Mouse (Mus musculus) liver, postnatal 0 days (tissue): ENCODE measurements around the gene Gm10188. TPM values are rescaled to one million over a fixed set of nuclear protein-coding genes. Genes with fewer than 3 reads are reported as not detected.

ENCODE experiments used
- ATAC-seq: fragments of 200-750 bp; cut with Nextera tagmentation; 2 replicates; pipeline ENCODE4 v1.8.0; 2017; ENCODE audit warnings: mild to moderate bottlenecking, moderate library complexity
- DNase-seq: peaks from one replicate; pipeline ENCODE4 v3.0.0-alpha.2; 2016
- H3K27ac ChIP-seq: fragments of 300-500 bp; sonication (generic); 2 replicates; pipeline ENCODE4 v1.5.1; 2014; ENCODE audit warnings: antibody characterized with exemption, moderate library complexity, mild to moderate bottlenecking, low read depth
- H3K27me3 ChIP-seq: fragments of 300-500 bp; sonication (generic); 2 replicates; pipeline ENCODE4 v1.6.1; 2014; ENCODE audit warnings: low read length, control low read depth, mixed read lengths; ENCODE audit not compliant: insufficient read depth
- H3K36me3 ChIP-seq: fragments of 300-500 bp; sonication (generic); replicated peaks from 2 replicates; pipeline ENCODE4 v1.6.1; 2014; ENCODE audit warnings: mild to moderate bottlenecking, control low read depth, low read length, moderate library complexity, mixed read lengths; ENCODE audit not compliant: insufficient read depth
- H3K4me1 ChIP-seq: fragments of 300-500 bp; sonication (generic); 2 replicates; pipeline ENCODE4 v1.6.1; 2014; ENCODE audit warnings: antibody characterized with exemption, mild to moderate bottlenecking, control low read depth; ENCODE audit not compliant: insufficient read depth
- H3K4me2 ChIP-seq: fragments of 300-500 bp; sonication (generic); 2 replicates; pipeline ENCODE4 v1.6.1; 2014; ENCODE audit warnings: low read depth, mild to moderate bottlenecking, low read length, moderate library complexity, mixed read lengths
- H3K4me3 ChIP-seq: fragments of 300-500 bp; sonication (generic); 2 replicates; pipeline ENCODE4 v1.5.1; 2014; ENCODE audit warnings: low read depth, low read length
- H3K9ac ChIP-seq: fragments of 300-500 bp; sonication (generic); replicated peaks from 2 replicates; pipeline ENCODE4 v1.6.1; 2014; ENCODE audit warnings: mild to moderate bottlenecking, moderate library complexity
- H3K9me3 ChIP-seq: fragments of 300-500 bp; sonication (generic); 2 replicates; pipeline ENCODE4 v1.6.1; 2016; ENCODE audit warnings: mild to moderate bottlenecking, control low read depth, low read length, mixed read lengths
- CTCF ChIP-seq: sonication (generic); IDR thresholded peaks from 2 replicates; pipeline ENCODE4 v1.5.1; 2016; ENCODE audit warnings: antibody characterized with exemption, low read depth
- EP300 ChIP-seq: IDR thresholded peaks from 2 replicates; pipeline ENCODE4 v1.6.1; 2016; ENCODE audit warnings: antibody characterized with exemption, low read depth, mild to moderate bottlenecking
- WGBS: fragments of 180-500 bp; shearing (Covaris S2); extraction: QIAGEN DNeasy Blood & Tissue Kit; methylation state at CpG from one replicate; pipeline ENCODE4 v1.1.7; 2014; ENCODE audit not compliant: insufficient replicate concordance; 5-methylcytosine and 5-hydroxymethylcytosine counted together
- polyA plus RNA-seq: library from polyadenylated mRNA; unstranded; fragments of >200 nt; fragmentation: Nextera tagmentation; extraction: Ambion mirVana; gene quantifications from 2 replicates; pipeline ENCODE4 v1.2.1, GENCODE M21; 2015

Gm10188 gene
- polyA plus RNA-seq, 1 experiment from 2014 or later: not detected

DNA sequence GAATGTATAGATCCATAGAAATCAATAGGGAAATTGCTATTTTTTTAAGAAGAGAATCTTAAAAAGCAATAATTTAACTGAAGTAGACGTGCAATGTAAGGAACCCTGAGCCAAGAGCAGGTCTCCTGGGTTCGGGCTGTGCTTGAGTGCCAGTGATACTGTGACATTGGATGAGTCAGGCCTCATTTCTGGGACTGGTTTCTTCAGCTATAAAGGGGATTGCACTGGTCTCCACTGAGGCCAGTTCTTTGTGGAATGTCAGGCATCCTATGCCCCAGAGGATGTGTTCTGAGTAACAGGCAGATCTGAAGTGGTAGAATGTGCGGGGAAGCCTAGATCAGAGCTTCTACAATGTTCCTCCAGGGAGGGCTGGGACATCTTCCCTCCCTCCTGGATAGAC, 22.7 kb downstream of the Gm10188 start:
- no peak overlapping the region for H3K4me3 ChIP-seq
- H3K36me3 ChIP-seq: no peaks in the 10 kb centered on the region
- H3K4me2 ChIP-seq: no peak overlapping the region
- H3K9ac ChIP-seq: no peak overlapping the region
- TF ChIP-seq EP300: no peak
- no peak for TF ChIP-seq CTCF
- H3K9me3 ChIP-seq: no peaks in the 10 kb centered on the region
- ATAC-seq (no peak), DNase-seq (no peak)
- WGBS: 68% methylated on average over 3 of the region's 3 CpGs
- H3K27ac ChIP-seq: no peak overlapping the region
- no peaks in the 10 kb centered on the region for H3K4me1 ChIP-seq
- peaks cover 23% of the 10 kb centered on the region for H3K27me3 ChIP-seq

DNA sequence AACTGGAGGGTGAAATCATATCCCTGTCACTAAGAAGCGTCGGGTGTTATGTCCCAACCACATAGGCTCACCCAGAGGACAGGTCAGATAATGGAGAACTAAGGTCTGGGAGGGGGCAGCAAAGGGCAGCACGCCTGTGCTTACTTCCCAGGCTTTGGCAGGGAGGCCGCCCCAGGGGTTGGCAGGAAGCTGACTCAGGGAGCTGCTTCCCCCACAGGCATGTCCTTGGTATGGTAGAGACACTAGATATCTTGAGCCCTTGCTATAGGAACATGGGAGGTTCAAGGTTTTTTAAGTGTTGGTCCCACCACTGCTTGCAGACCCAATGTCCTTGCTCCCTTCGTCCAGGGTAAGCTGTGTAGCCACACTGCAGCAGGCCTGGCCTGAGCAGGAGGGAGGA, 23.6 kb downstream of the Gm10188 start:
- Histone ChIP-seq H3K4me2 (no peak overlapping the region), H3K36me3 (no peaks in the 10 kb centered on the region), H3K27me3 (peaks cover 20% of the 10 kb centered on the region), H3K4me3 (no peak overlapping the region), H3K4me1 (no peaks in the 10 kb centered on the region), H3K27ac (no peak overlapping the region), H3K9me3 (no peaks in the 10 kb centered on the region), H3K9ac (no peak overlapping the region)
- no peak for TF ChIP-seq CTCF
- TF ChIP-seq EP300: no peak
- ATAC-seq: no peak
- 26% methylated on average over 5 of the region's 5 CpGs for WGBS
- DNase-seq: no peak

DNA sequence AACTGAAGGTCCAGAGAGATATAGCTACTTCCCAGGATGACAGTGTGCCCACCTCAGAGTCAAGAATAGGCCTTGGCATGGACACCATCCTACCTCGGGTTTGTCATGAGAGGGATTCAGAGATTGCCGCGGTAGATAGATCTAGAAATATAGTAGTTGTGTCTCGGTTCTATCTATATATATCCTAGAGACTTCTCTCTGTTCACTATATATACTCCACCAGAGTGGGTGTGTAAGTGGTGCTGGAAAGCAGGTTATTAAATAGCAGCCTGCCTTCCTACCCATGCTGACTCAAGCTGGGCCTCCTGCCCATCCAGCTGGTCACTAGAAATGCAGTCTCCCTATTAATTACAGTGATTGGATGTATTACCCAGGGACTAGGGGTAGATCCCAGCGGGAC, 26.8 kb downstream of the Gm10188 start:
- Histone ChIP-seq H3K4me2 (no peak overlapping the region), H3K4me3 (no peak overlapping the region), H3K9me3 (no peaks in the 10 kb centered on the region), H3K27ac (no peak overlapping the region), H3K27me3 (peaks cover 41% of the 10 kb centered on the region), H3K4me1 (no peaks in the 10 kb centered on the region), H3K36me3 (no peaks in the 10 kb centered on the region), H3K9ac (no peak overlapping the region)
- WGBS: 78% methylated on average over 5 of the region's 5 CpGs
- ATAC-seq (no peak), DNase-seq (no peak)
- TF ChIP-seq CTCF (no peak), EP300 (no peak)

DNA sequence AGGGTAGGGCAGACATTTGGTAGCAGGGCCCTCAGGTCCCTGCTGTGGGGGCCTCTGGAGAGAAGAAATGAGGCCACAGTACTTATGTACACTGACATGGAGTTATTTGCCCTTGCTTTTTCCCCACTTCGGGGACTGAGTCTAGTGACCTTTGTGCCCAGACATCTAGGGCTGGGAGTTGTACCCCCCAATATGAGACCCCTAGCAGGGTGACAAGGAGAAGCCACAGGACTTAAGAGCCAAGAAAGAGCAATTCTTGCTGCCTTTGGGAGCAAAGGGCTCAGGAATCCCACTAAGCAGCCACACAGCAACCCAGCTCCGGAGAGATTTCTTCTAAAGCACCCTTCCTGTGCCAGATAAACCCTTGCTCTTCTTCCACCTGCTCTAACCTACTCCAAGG, 27.6 kb downstream of the Gm10188 start:
- ATAC-seq (no peak), DNase-seq (no peak)
- no peak for TF ChIP-seq EP300
- TF ChIP-seq CTCF: no peak
- H3K9me3 ChIP-seq: no peaks in the 10 kb centered on the region
- no peaks in the 10 kb centered on the region for H3K36me3 ChIP-seq
- no peak overlapping the region for H3K4me2 ChIP-seq
- H3K4me1 ChIP-seq: no peaks in the 10 kb centered on the region
- peaks cover 45% of the 10 kb centered on the region for H3K27me3 ChIP-seq
- no peak overlapping the region for H3K4me3 ChIP-seq
- no peak overlapping the region for H3K9ac ChIP-seq
- 57% methylated on average over 2 of the region's 2 CpGs for WGBS
- no peak overlapping the region for H3K27ac ChIP-seq

DNA sequence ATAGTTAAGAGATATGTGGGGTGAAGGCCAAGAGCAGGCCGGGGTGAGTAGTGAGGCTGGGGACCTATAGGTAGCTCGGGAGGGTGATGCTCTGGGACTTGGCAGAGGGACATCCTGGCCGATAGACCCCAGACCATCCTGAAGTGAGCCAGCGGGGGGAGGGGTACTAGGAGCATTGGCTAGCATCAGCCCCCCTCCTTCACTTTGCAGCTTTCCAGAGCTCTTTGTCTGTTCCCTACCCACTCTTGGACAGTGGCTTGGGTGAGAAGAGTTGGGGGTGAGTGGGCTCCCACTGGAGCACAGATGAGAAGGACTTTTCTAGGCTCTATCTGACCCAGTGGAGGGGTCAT, 28.1 kb downstream of the Gm10188 start:
- Histone ChIP-seq H3K4me1 (no peaks in the 10 kb centered on the region), H3K4me3 (no peak overlapping the region), H3K9me3 (no peaks in the 10 kb centered on the region), H3K27ac (no peak overlapping the region), H3K27me3 (peaks cover 50% of the 10 kb centered on the region), H3K4me2 (no peak overlapping the region), H3K36me3 (no peaks in the 10 kb centered on the region), H3K9ac (no peak overlapping the region)
- TF ChIP-seq CTCF: no peak
- no peak for TF ChIP-seq EP300
- DNase-seq (no peak), ATAC-seq (no peak)
- WGBS: 29% methylated on average over 4 of the region's 4 CpGs

DNA sequence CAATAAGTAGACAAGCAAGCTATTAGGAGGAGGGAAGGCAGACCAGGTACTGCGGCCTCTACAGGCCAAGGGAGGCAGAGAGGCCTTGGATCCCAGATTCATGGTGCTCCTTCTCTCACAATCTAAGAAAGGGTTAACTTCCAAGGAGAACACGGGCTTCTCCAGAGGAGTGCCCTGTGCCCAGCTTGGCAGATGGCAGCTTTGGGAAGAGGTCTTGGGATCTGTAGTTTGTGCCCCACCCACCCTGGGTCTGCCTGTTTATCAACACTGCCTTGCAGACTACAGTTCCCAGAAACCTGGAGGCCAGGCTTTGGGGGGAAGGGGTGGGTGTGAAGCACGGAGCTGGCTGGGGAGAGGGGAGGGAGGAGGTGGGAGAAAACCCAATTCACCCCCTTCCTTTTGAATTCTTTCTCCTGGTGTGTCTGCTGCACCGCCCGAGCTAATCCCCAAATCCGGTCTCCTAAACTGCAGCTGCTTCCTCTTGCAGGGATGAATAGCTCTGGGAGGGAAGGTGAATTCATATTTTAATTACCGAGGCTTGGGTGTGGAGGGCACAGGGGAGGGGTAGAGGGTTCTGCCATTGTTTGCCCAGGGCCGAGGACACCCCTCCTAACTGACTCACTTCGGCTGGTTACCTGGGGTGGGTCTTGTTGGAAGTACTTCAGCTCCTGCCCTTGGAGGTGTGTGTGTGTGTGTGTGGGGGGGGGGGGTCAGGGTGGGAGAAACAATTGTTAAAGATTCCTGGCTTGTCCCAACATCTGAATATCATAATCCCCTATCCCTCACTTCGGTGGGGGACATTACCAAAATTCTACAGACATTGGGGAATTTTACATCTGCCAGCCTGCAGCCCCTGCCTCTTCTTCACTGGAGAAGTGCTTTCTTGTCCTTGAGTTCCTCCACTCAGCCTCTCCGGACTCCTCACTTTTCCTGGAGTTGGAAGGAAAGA, 28.7 kb downstream of the Gm10188 start:
- no peak for DNase-seq
- ATAC-seq: no peak
- H3K4me1 ChIP-seq: no peaks in the 10 kb centered on the region
- WGBS: 34% methylated on average over 11 of the region's 11 CpGs
- no peak overlapping the region for H3K27ac ChIP-seq
- H3K9me3 ChIP-seq: no peaks in the 10 kb centered on the region
- H3K27me3 ChIP-seq: peaks cover 56% of the 10 kb centered on the region
- H3K36me3 ChIP-seq: no peaks in the 10 kb centered on the region
- H3K9ac ChIP-seq: no peak overlapping the region
- TF ChIP-seq CTCF: no peak
- no peak for TF ChIP-seq EP300
- no peak overlapping the region for H3K4me3 ChIP-seq
- no peak overlapping the region for H3K4me2 ChIP-seq
